ENCODE assay signal across 14 mouse cellular contexts in genomic region chr12:16665022-16665421, GRCm38 (mm10). TPM values are rescaled to one million over a fixed set of nuclear protein-coding genes. Genes with fewer than 3 reads are reported as not detected.
A peak's percentile ranks its signal among the peaks of the same experiment; 100 is the strongest.
DNase-seq lines count a peak whose midpoint lies in the region; ATAC-seq and TF ChIP-seq lines count a peak whose summit lies in the region.
"Had no signal": no experiment of that assay in that cellular context is flagged by ENCODE, and none has a peak within 500 bp of the region (broad histone marks: within the 10 kb centered on the region; RNA-seq: fewer than 3 reads in every experiment).

No protein-coding gene starts in this region.

- no peaks in the 10 kb centered on the region for H3K36me3 ChIP-seq in forebrain, embryonic 11.5 days (ENCODE audit: control insufficient read depth, insufficient read depth, low read length)
- H3K36me3 ChIP-seq in forebrain, embryonic 13.5 days (ENCODE audit: poor library complexity, severe bottlenecking) = no peaks in the 10 kb centered on the region
- no peaks in the 10 kb centered on the region for H3K36me3 ChIP-seq in MEL (ENCODE audit: control insufficient read depth in 1 of 2, insufficient read depth in 2 of 2, low read length in 2 of 2)
- H3K36me3 ChIP-seq in forebrain, postnatal 0 days (ENCODE audit: insufficient read depth) = no peaks in the 10 kb centered on the region
- no peaks in the 10 kb centered on the region for H3K36me3 ChIP-seq in midbrain, embryonic 14.5 days (ENCODE audit: control insufficient read depth, insufficient read depth, low read length)
- H3K36me3 ChIP-seq: embryonic facial prominence, embryonic 12.5 days; neural tube, embryonic 13.5 days had no signal

- no peak for TF ChIP-seq CTCF in MEL (IDR thresholded peaks at IDR 0.05 in 2 of 3, conservative IDR thresholded peaks at IDR 0.05 in 1 of 3; ENCODE audit: control insufficient read depth in 1 of 3, insufficient read depth in 1 of 3, low read depth in 2 of 3, low read length in 3 of 3, poor library complexity in 1 of 3, severe bottlenecking in 1 of 3)
- TF ChIP-seq CTCF in forebrain, postnatal 0 days (IDR thresholded peaks at IDR 0.05; ENCODE audit: low read depth) = no peak

- H3K4me2 ChIP-seq in forebrain, embryonic 11.5 days (ENCODE audit: low read depth, low read length, severe bottlenecking) = no peak overlapping the region
- no peak overlapping the region for H3K4me2 ChIP-seq in forebrain, embryonic 13.5 days
- H3K4me2 ChIP-seq in forebrain, postnatal 0 days (ENCODE audit: low read depth) = no peak overlapping the region
- no peak overlapping the region for H3K4me2 ChIP-seq in midbrain, embryonic 14.5 days (ENCODE audit: low read length)
- H3K4me2 ChIP-seq: embryonic facial prominence, embryonic 12.5 days; neural tube, embryonic 13.5 days had no signal

- H3K4me1 ChIP-seq in forebrain, embryonic 11.5 days (replicated peaks; ENCODE audit: control insufficient read depth, insufficient read depth, low read length) = no peaks in the 10 kb centered on the region
- H3K4me1 ChIP-seq in forebrain, embryonic 13.5 days = peaks cover 5% of the 10 kb centered on the region; the same call in 1 of the 2 replicates
- no peaks in the 10 kb centered on the region for H3K4me1 ChIP-seq in MEL (ENCODE audit: control insufficient read depth in 1 of 2, insufficient read depth in 2 of 2, low read length in 2 of 2)
- H3K4me1 ChIP-seq in forebrain, postnatal 0 days (ENCODE audit: insufficient read depth) = no peaks in the 10 kb centered on the region
- no peaks in the 10 kb centered on the region for H3K4me1 ChIP-seq in midbrain, embryonic 14.5 days (ENCODE audit: control insufficient read depth, insufficient read depth, low read length)

- H3K4me3 ChIP-seq in forebrain, embryonic 11.5 days (ENCODE audit: low read depth, low read length) = no peak overlapping the region
- no peak overlapping the region for H3K4me3 ChIP-seq in forebrain, embryonic 13.5 days
- H3K4me3 ChIP-seq in MEL (ENCODE audit: control insufficient read depth in 1 of 2, insufficient read depth in 1 of 2, low read depth in 2 of 2, low read length in 2 of 2) = no peak overlapping the region
- no peak overlapping the region for H3K4me3 ChIP-seq in forebrain, postnatal 0 days (ENCODE audit: low read depth, low read length)
- no peak overlapping the region for H3K4me3 ChIP-seq in midbrain, embryonic 14.5 days (replicated peaks; ENCODE audit: low read depth, low read length)
- H3K4me3 ChIP-seq: embryonic facial prominence, embryonic 12.5 days; neural tube, embryonic 13.5 days had no signal

- H3K79me2 ChIP-seq in MEL (ENCODE audit: control insufficient read depth, insufficient read depth, low read length, poor library complexity) = no peaks in the 10 kb centered on the region

- no peaks in the 10 kb centered on the region for H3K27me3 ChIP-seq in forebrain, embryonic 11.5 days (ENCODE audit: control insufficient read depth, insufficient read depth, low read length)
- H3K27me3 ChIP-seq in forebrain, embryonic 13.5 days = no peaks in the 10 kb centered on the region
- H3K27me3 ChIP-seq in MEL (ENCODE audit: control insufficient read depth in 1 of 2, insufficient read depth in 2 of 2, low read length in 2 of 2) = no peaks in the 10 kb centered on the region; a peak in 2 of 4 replicates
- H3K27me3 ChIP-seq in forebrain, postnatal 0 days (ENCODE audit: insufficient read depth, low read length) = no peaks in the 10 kb centered on the region
- H3K27me3 ChIP-seq in midbrain, embryonic 14.5 days (ENCODE audit: control insufficient read depth, insufficient read depth, low read length) = no peaks in the 10 kb centered on the region
- H3K27me3 ChIP-seq: embryonic facial prominence, embryonic 12.5 days; neural tube, embryonic 13.5 days had no signal

- DNase-seq in forebrain, embryonic 11.5 days (ENCODE audit: low spot score) = peak; percentile 75
- DNase-seq in MEL (ENCODE audit: low read depth, low spot score) = peak; percentile 7
- no peak for DNase-seq in forebrain, postnatal 0 days
- DNase-seq in midbrain, embryonic 14.5 days = peak; percentile 21
- no peak for DNase-seq in urinary bladder, adult 2 months (ENCODE audit: low spot score)
- DNase-seq in cerebellum, adult 11 months = no peak
- DNase-seq in ovary, postnatal 14 days (ENCODE audit: low spot score) = no peak
- DNase-seq: heart, postnatal 36 days; liver, postnatal 0 days had no signal

- no peak for TF ChIP-seq EP300 in MEL (IDR thresholded peaks at IDR 0.05; ENCODE audit: low read depth in 1 of 2, low read length in 2 of 2)

- H3K27ac ChIP-seq in forebrain, embryonic 11.5 days (ENCODE audit: low read depth, low read length) = no peak overlapping the region
- no peak overlapping the region for H3K27ac ChIP-seq in forebrain, embryonic 13.5 days
- no peak overlapping the region for H3K27ac ChIP-seq in MEL (ENCODE audit: control insufficient read depth, low read depth, low read length)
- H3K27ac ChIP-seq in forebrain, postnatal 0 days (ENCODE audit: low read depth, low read length) = no peak overlapping the region
- H3K27ac ChIP-seq in midbrain, embryonic 14.5 days (replicated peaks; ENCODE audit: low read depth, low read length) = no peak overlapping the region
- H3K27ac ChIP-seq: embryonic facial prominence, embryonic 12.5 days; neural tube, embryonic 13.5 days had no signal

- TF ChIP-seq RAD21 in MEL (IDR thresholded peaks at IDR 0.05; ENCODE audit: low read depth, low read length) = no peak

- H3K9me3 ChIP-seq in forebrain, embryonic 11.5 days (ENCODE audit: control insufficient read depth, low read length) = no peaks in the 10 kb centered on the region
- no peaks in the 10 kb centered on the region for H3K9me3 ChIP-seq in forebrain, embryonic 13.5 days (replicated peaks)
- H3K9me3 ChIP-seq in MEL (replicated peaks; ENCODE audit: insufficient read depth, low read length) = no peaks in the 10 kb centered on the region
- H3K9me3 ChIP-seq in forebrain, postnatal 0 days (ENCODE audit: low read length) = no peaks in the 10 kb centered on the region
- no peaks in the 10 kb centered on the region for H3K9me3 ChIP-seq in midbrain, embryonic 14.5 days (ENCODE audit: control insufficient read depth, low read length)
- H3K9me3 ChIP-seq: embryonic facial prominence, embryonic 12.5 days; neural tube, embryonic 13.5 days had no signal

- ATAC-seq in forebrain, embryonic 11.5 days (replicated peaks; ENCODE audit: low FRiP score) = peak; percentile 58; the same call in 1 of the 2 replicates
- ATAC-seq in forebrain, embryonic 13.5 days = no peak; the same call in 1 of the 2 replicates
- peak; percentile 57 for ATAC-seq in forebrain, postnatal 0 days
- ATAC-seq in midbrain, embryonic 14.5 days (ENCODE audit: low FRiP score, low TSS enrichment) = no peak
- ATAC-seq: liver, postnatal 0 days; Patski had no signal

- no peak for TF ChIP-seq POLR2A in MEL (IDR thresholded peaks at IDR 0.05; ENCODE audit: control insufficient read depth in 1 of 2, insufficient read depth in 1 of 2, low read depth in 1 of 2, low read length in 2 of 2, poor library complexity in 1 of 2)

- H3K9ac ChIP-seq in forebrain, embryonic 11.5 days (ENCODE audit: low read length) = no peak overlapping the region
- no peak overlapping the region for H3K9ac ChIP-seq in forebrain, embryonic 13.5 days
- no peak overlapping the region for H3K9ac ChIP-seq in MEL (ENCODE audit: control insufficient read depth, low read depth, low read length, poor library complexity, severe bottlenecking)
- H3K9ac ChIP-seq in forebrain, postnatal 0 days = no peak overlapping the region
- no peak overlapping the region for H3K9ac ChIP-seq in midbrain, embryonic 14.5 days (replicated peaks; ENCODE audit: low read length)
- H3K9ac ChIP-seq: embryonic facial prominence, embryonic 12.5 days; liver, postnatal 0 days; neural tube, embryonic 13.5 days had no signal

- no CpG with 5 or more reads among the region's 2 CpGs for WGBS in forebrain, embryonic 11.5 days
- 0% methylated on average over 1 of the region's 2 CpGs for WGBS in forebrain, embryonic 13.5 days
- 11% methylated on average over 1 of the region's 2 CpGs for WGBS in forebrain, postnatal 0 days
- 3% methylated on average over 2 of the region's 2 CpGs for WGBS in midbrain, embryonic 14.5 days

TF ChIP-seq in MEL, 35 proteins besides CTCF, POLR2A, EP300 and RAD21:
- no peak for TF ChIP-seq ZC3H11A (IDR thresholded peaks at IDR 0.05; ENCODE audit: low read depth, low read length)

RNA-seq across cellular contexts. Expression of gene Ntsr2, which starts 11.8 kb away (rescaled TPM):
- not detected in 2 replicates for polyA plus RNA-seq in forebrain, embryonic 11.5 days (2014; fragmentation: Nextera tagmentation; extraction: Ambion mirVana)
- 0.67 and 0.99 TPM in 2 replicates for polyA plus RNA-seq in forebrain, embryonic 13.5 days (2015; fragmentation: Nextera tagmentation; extraction: Ambion mirVana)
- not detected in 2 replicates for total RNA-seq in MEL (2012; rRNA removed)
- not detected for polyA plus RNA-seq in MEL (2012; ENCODE audit: insufficient read depth in 1 of 2, insufficient read length in 2 of 2, low read depth in 1 of 2, low replicate concordance in 2 of 2, missing spikeins in 1 of 2)
- total RNA-seq in forebrain, postnatal 0 days (2014; rRNA removed) = 4.5 and 7.1 TPM in 2 replicates
- polyA plus RNA-seq in forebrain, postnatal 0 days (2015; fragmentation: Nextera tagmentation; extraction: Ambion mirVana) = 4.9 and 8.7 TPM in 2 replicates
- polyA plus RNA-seq in midbrain, embryonic 14.5 days (2014; fragmentation: Nextera tagmentation; extraction: Ambion mirVana) = 1.00 and 1.1 TPM in 2 replicates
- polyA plus RNA-seq in urinary bladder, adult 2 months (2012; rRNA removed) = 0.13 and 0.22 TPM in 2 replicates
- polyA plus RNA-seq: liver, postnatal 0 days; Patski; small intestine, adult 2 months had no signal

RNA-seq across cellular contexts. Expression of gene Lpin1, which starts 54.3 kb away (rescaled TPM):
- 6.6 and 7.3 TPM in 2 replicates for polyA plus RNA-seq in forebrain, embryonic 11.5 days (2014; fragmentation: Nextera tagmentation; extraction: Ambion mirVana)
- polyA plus RNA-seq in forebrain, embryonic 13.5 days (2015; fragmentation: Nextera tagmentation; extraction: Ambion mirVana) = 11.7 and 12.1 TPM in 2 replicates
- total RNA-seq in MEL (2012; rRNA removed) = 1.2 and 1.7 TPM in 2 replicates
- polyA plus RNA-seq in MEL (2012; ENCODE audit: insufficient read depth in 1 of 2, insufficient read length in 2 of 2, low read depth in 1 of 2, low replicate concordance in 2 of 2, missing spikeins in 1 of 2) = 1 to 10 TPM in 1 of 2 experiments, not detected in 1; 3.9 TPM
- total RNA-seq in forebrain, postnatal 0 days (2014; rRNA removed) = 14.5 and 15.4 TPM in 2 replicates
- 5.5 and 8.4 TPM in 2 replicates for polyA plus RNA-seq in forebrain, postnatal 0 days (2015; fragmentation: Nextera tagmentation; extraction: Ambion mirVana)
- polyA plus RNA-seq in midbrain, embryonic 14.5 days (2014; fragmentation: Nextera tagmentation; extraction: Ambion mirVana) = 21.0 and 27.1 TPM in 2 replicates
- polyA plus RNA-seq in urinary bladder, adult 2 months (2012; rRNA removed) = 12.3 and 15.5 TPM in 2 replicates

Comparison
In these comparisons a context has a peak if more than half of its experiments do, and no peak if none do; other contexts are left out.
1. ATAC-seq: peak in forebrain, embryonic 11.5 days (single experiment) and forebrain, postnatal 0 days (single experiment); none in forebrain, embryonic 13.5 days (single experiment) and midbrain, embryonic 14.5 days (single experiment).
2. DNase-seq: peak in forebrain, embryonic 11.5 days (single experiment), MEL (single experiment) and midbrain, embryonic 14.5 days (single experiment); none in forebrain, postnatal 0 days (single experiment), urinary bladder, adult 2 months (single experiment), cerebellum, adult 11 months (single experiment) and ovary, postnatal 14 days (single experiment).